Mouse (Mus musculus): ENCODE results near the gene Stim2. TPM values are rescaled to one million over a fixed set of nuclear protein-coding genes. Genes with fewer than 3 reads are reported as not detected.

Stim2 gene
- total RNA-seq, 2 experiments from 2014 or later: 35.7 to 49.3 TPM

- DNase-seq: no peak
- intact Hi-C loops (cut with DNase I): no loop called here
Observed at GRCm38 (mm10) chr5:54038615-54039014, 40.3 kb downstream of the Stim2 start.

- intact Hi-C loops (cut with DNase I): loop anchor here (5.0 kb wide), 1 partner anchor 33 kb away; no protein-coding TSS in a partner anchor
Observed at GRCm38 (mm10) chr5:54040527-54040926, 42.2 kb downstream of the Stim2 start.

GRCm38 (mm10) chr5:54042013-54042412, 43.7 kb downstream of the Stim2 start:
- intact Hi-C loops (cut with DNase I): loop anchor here (5.0 kb wide), 1 partner anchor 35 kb away; no protein-coding TSS in a partner anchor
- no peak for DNase-seq

More at GRCm38 (mm10) chr5:54040527-54040926, 42.2 kb downstream of the Stim2 start:
- DNase-seq: no peak

GRCm38 (mm10) chr5:54045523-54045922, 47.2 kb downstream of the Stim2 start:
- intact Hi-C loops (cut with DNase I): loop anchor here (5.0 kb wide), 1 partner anchor 37 kb away; no protein-coding TSS in a partner anchor
- DNase-seq: no peak

- DNase-seq: no peak
- intact Hi-C loops (cut with DNase I): loop anchor here (5.0 kb wide), 1 partner anchor 36 kb away; no protein-coding TSS in a partner anchor
Observed at GRCm38 (mm10) chr5:54046432-54046831, 48.1 kb downstream of the Stim2 start.

GRCm38 (mm10) chr5:54049145-54049733, 50.9 kb downstream of the Stim2 start:
- no peak for DNase-seq
- intact Hi-C loops (cut with DNase I): loop anchor here (5.0 kb wide), 1 partner anchor 33 kb away; no protein-coding TSS in a partner anchor

- intact Hi-C loops (cut with DNase I): loop anchor here (5.0 kb wide), 1 partner anchor 32 kb away; no protein-coding TSS in a partner anchor
Observed at GRCm38 (mm10) chr5:54049940-54050339, 51.6 kb downstream of the Stim2 start.

GRCm38 (mm10) chr5:54051056-54051455, 52.8 kb downstream of the Stim2 start:
- no peak for DNase-seq
- intact Hi-C loops (cut with DNase I): no loop called here

More at GRCm38 (mm10) chr5:54049940-54050339, 51.6 kb downstream of the Stim2 start:
- DNase-seq: no peak

- intact Hi-C loops (cut with DNase I): no loop called here
Observed at GRCm38 (mm10) chr5:54052205-54052604, 53.9 kb downstream of the Stim2 start.

GRCm38 (mm10) chr5:54053673-54054366, 55.5 kb downstream of the Stim2 start:
- intact Hi-C loops (cut with DNase I): no loop called here
- DNase-seq: no peak

More at GRCm38 (mm10) chr5:54052205-54052604, 53.9 kb downstream of the Stim2 start:
- no peak for DNase-seq

- intact Hi-C loops (cut with DNase I): no loop called here
- no peak for DNase-seq
Observed at GRCm38 (mm10) chr5:54056266-54056665, 58.0 kb downstream of the Stim2 start.

- intact Hi-C loops (cut with DNase I): no loop called here
Observed at GRCm38 (mm10) chr5:54059998-54060397, 61.7 kb downstream of the Stim2 start.

GRCm38 (mm10) chr5:54062079-54062478, 63.8 kb downstream of the Stim2 start:
- intact Hi-C loops (cut with DNase I): no loop called here
- no peak for DNase-seq

More at GRCm38 (mm10) chr5:54059998-54060397, 61.7 kb downstream of the Stim2 start:
- DNase-seq: no peak

- intact Hi-C loops (cut with DNase I): no loop called here
- DNase-seq: no peak
Observed at GRCm38 (mm10) chr5:54067591-54067990, 69.3 kb downstream of the Stim2 start.

GRCm38 (mm10) chr5:54070549-54070948, 72.2 kb downstream of the Stim2 start:
- intact Hi-C loops (cut with DNase I): no loop called here

GRCm38 (mm10) chr5:54071288-54071687, 73.0 kb downstream of the Stim2 start:
- no peak for DNase-seq
- intact Hi-C loops (cut with DNase I): no loop called here

More at GRCm38 (mm10) chr5:54070549-54070948, 72.2 kb downstream of the Stim2 start:
- no peak for DNase-seq

- intact Hi-C loops (cut with DNase I): no loop called here
- no peak for DNase-seq
Observed at GRCm38 (mm10) chr5:54071705-54072104, 73.4 kb downstream of the Stim2 start.

GRCm38 (mm10) chr5:54073291-54073690, 75.0 kb downstream of the Stim2 start:
- intact Hi-C loops (cut with DNase I): no loop called here
- no peak for DNase-seq

GRCm38 (mm10) chr5:54079997-54080396, 81.7 kb downstream of the Stim2 start:
- intact Hi-C loops (cut with DNase I): loop anchor here (5.0 kb wide), 1 partner anchor 33 kb away; no protein-coding TSS in a partner anchor

GRCm38 (mm10) chr5:54087912-54088311, 89.6 kb downstream of the Stim2 start:
- no peak for DNase-seq
- intact Hi-C loops (cut with DNase I): no loop called here

More at GRCm38 (mm10) chr5:54079997-54080396, 81.7 kb downstream of the Stim2 start:
- no peak for DNase-seq

GRCm38 (mm10) chr5:54098219-54098618, 99.9 kb downstream of the Stim2 start:
- DNase-seq: no peak
- intact Hi-C loops (cut with DNase I): no loop called here
